Mouse (Mus musculus) urinary bladder, postnatal 0 days (tissue): ENCODE data around the gene Abhd12b. TPM values are rescaled to one million over a fixed set of nuclear protein-coding genes. Genes with fewer than 3 reads are reported as not detected.

Experiments used
- polyA plus RNA-seq: library from polyadenylated mRNA; unstranded; fragments of >200 nt; fragmentation: Nextera tagmentation; extraction: Ambion mirVana; gene quantifications from 2 replicates; pipeline ENCODE4 v1.2.1, GENCODE M21; 2015

Gene Abhd12b
- not detected in 2 replicates for polyA plus RNA-seq

DNA sequence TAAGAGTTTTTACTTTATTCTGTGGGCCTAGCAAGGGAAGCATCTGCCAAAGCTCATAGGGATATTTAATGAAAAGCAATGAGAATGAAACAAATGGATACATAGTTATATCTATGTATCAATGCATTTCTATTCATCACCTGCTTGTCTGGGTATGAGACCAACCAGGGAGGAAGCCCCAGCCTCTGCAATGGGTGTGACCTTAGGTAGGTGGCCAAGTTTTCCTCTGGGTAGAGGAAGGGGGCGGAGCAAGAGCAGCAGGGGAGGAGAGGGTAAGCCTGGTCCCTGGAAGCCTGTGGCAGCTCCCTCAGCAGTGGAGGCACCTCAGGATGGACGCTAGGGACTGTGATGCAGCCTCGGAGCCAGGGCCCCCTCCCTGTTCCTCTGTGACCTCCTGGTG is at the start of gene Abhd12b:
Gene Abhd12b (plus strand): TSS at position 301 of the 400 bp plus-strand sequence.

DNA sequence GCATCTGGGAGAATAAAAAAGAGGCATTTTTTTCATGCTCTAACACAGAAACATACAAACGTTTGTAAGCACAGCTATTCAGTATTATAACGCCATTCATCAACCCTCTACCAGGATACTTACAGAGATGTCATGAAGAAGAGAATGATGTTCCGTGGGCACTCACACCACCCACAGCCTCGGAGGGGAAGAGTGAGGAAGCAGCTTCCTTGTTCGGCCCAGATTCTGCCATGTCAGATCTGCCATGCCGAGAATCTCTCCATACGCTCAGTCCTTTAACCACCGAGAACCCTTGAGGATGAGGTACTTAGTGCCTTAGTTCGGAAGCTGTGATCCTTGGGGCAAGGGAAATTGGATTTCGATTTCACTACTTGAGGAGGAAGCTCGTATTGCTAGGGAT is 40.6 kb upstream of the Abhd12b start, which contains the start of gene Nin:
Gene Nin (minus strand): TSS at position 367 of the 400 bp plus-strand sequence.

DNA sequence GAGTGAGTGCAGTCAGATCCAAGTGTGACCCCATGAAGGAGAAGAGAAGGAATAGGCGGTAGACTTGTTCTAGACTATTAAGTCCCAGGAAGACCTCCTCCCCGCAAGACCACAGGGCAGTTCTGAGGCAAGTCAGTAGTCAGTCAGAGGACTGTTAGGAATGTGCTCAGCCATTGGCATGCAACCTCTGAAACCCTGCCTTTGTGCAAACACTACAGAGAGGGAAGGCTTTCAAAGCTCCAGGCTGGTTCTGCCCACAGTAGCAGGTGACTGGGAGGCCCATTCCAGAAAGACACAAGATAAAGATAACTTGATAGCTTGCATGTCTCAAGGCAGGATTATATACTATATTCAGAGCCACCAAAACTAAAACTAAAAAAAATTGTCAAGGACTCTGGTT is 77.4 kb downstream of the Abhd12b start, which contains the start of gene Pygl:
Gene Pygl (minus strand): TSS at position 195 of the 400 bp plus-strand sequence.

Other genes with a start within 250 kb of the Abhd12b start
- gene Sav1, start 167.1 kb upstream of the Abhd12b start, polyA plus RNA-seq, result 5.1 and 5.2 TPM in 2 replicates
- gene Nin, start 40.4 kb upstream of the Abhd12b start, polyA plus RNA-seq, result 6.9 and 8.1 TPM in 2 replicates
- 40.9 and 43.6 TPM in 2 replicates for gene Pygl, start 77.3 kb downstream of the Abhd12b start, polyA plus RNA-seq
- 0.23 and 0.60 TPM in 2 replicates for gene Trim9, start 193.5 kb downstream of the Abhd12b start, polyA plus RNA-seq